Mouse (Mus musculus): Measurements from ENCODE around the gene Cln6. TPM values are rescaled to one million over a fixed set of nuclear protein-coding genes. Genes with fewer than 3 reads are reported as not detected.

Gene Cln6
- polyA plus RNA-seq, 1 experiment from 2014 or later: 5.7 TPM

Other genes starting within 250 kb of the Cln6 start
- gene Itga11, start 161.0 kb upstream of the Cln6 start, polyA plus RNA-seq (2015; fragmentation: Nextera tagmentation; extraction: Ambion mirVana): 1.4 and 1.7 TPM in 2 replicates
- 56.2 and 58.1 TPM in 2 replicates for gene Fem1b, start 26.9 kb upstream of the Cln6 start, polyA plus RNA-seq (2015; fragmentation: Nextera tagmentation; extraction: Ambion mirVana)
- 4.7 and 9.8 TPM in 2 replicates for gene Calml4, start 19.3 kb downstream of the Cln6 start, polyA plus RNA-seq (2015; fragmentation: Nextera tagmentation; extraction: Ambion mirVana)
- 68.3 and 70.2 TPM in 2 replicates for gene Pias1, start 149.1 kb downstream of the Cln6 start, polyA plus RNA-seq (2015; fragmentation: Nextera tagmentation; extraction: Ambion mirVana)

Data from midbrain, embryonic 13.5 days (tissue).